Mouse (Mus musculus): ENCODE data around the gene Flywch1.

DNA sequence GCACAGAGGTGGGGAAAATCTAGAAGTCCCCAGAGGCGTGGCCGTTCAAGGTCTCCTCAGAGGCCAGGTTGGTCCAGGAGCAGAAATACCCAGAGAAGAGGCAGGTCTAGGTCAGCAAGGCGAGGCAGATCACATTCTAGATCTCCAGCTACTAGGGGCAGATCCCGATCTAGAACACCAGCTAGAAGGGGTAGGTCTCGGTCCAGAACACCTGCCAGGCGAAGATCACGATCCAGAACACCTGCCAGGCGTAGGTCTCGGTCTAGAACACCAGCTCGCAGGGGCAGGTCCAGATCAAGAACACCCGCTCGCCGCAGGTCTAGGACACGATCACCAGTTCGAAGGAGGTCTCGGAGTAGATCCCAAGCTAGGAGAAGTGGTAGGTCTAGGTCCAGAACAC lies 44.2 kb upstream of the Flywch1 start:
- TF ChIP-seq CTCF (IDR thresholded peaks at IDR 0.05; ENCODE audit: borderline replicate concordance, insufficient read depth, low read depth, low read length) (no peak), POLR2A (IDR thresholded peaks at IDR 0.05; ENCODE audit: borderline replicate concordance, insufficient read depth, low read length) (no peak)

All from cerebellum, adult 2 months (tissue).